Mouse (Mus musculus) heart, adult 2 months (tissue): ENCODE measurements at regions not wholly inside any gene's neighbourhood (a gene's known extent, or its start where the extent isn't known, plus 50 kb on each side); places are given as distances from the start of the nearest gene placed in this dataset.

Experiments
- DNase-seq, 2 experiments: peaks; one replicate each; pipeline ENCODE4 v3.0.0; 2021
- H3K27ac ChIP-seq: fragments of 200-600 bp; 2 replicates; pipeline ENCODE4 v1.8.1; 2022
- H3K27me3 ChIP-seq: fragments of 200-500 bp; 2 replicates; pipeline ENCODE4 v1.6.1; 2012; ENCODE audit warnings: mild to moderate bottlenecking, low read length, inconsistent platforms, mixed read lengths; ENCODE audit not compliant: control insufficient read depth, insufficient read depth
- H3K36me3 ChIP-seq: fragments of 200-500 bp; 2 replicates; pipeline ENCODE4 v1.6.1; 2012; ENCODE audit warnings: low read length, inconsistent platforms; ENCODE audit not compliant: control insufficient read depth, insufficient read depth
- H3K4me1 ChIP-seq: fragments of 200-500 bp; 2 replicates; pipeline ENCODE4 v1.6.1; 2011; ENCODE audit warnings: low read length; ENCODE audit not compliant: control insufficient read depth, insufficient read depth
- H3K4me3 ChIP-seq: fragments of 200-600 bp; 2 replicates; pipeline ENCODE4 v1.8.1; 2022
- H3K79me2 ChIP-seq: fragments of 200-500 bp; replicated peaks from 2 replicates; pipeline ENCODE4 v1.6.1; 2012; ENCODE audit warnings: mild to moderate bottlenecking, inconsistent platforms, low read length, moderate library complexity, mixed read lengths; ENCODE audit not compliant: control insufficient read depth, insufficient read depth
- H3K9ac ChIP-seq: fragments of 200-500 bp; 2 replicates; pipeline ENCODE4 v1.6.1; 2012; ENCODE audit warnings: low read depth, mild to moderate bottlenecking, control low read depth, inconsistent platforms, low read length, mixed read lengths
- CTCF ChIP-seq: fragments of 200-600 bp; IDR thresholded peaks from 2 replicates; pipeline ENCODE4 v1.8.1; 2022; ENCODE audit warnings: antibody characterized with exemption, mild to moderate bottlenecking, moderate library complexity
- EP300 ChIP-seq: fragments of 200-500 bp; IDR thresholded peaks from 2 replicates; pipeline ENCODE4 v1.6.1; 2011; ENCODE audit warnings: low read depth, low read length, control low read depth; ENCODE audit not compliant: insufficient read depth
- POLR2A ChIP-seq: fragments of 200-500 bp; IDR thresholded peaks from 2 replicates; pipeline ENCODE4 v1.6.1; 2011; ENCODE audit warnings: mild to moderate bottlenecking, low read depth, low read length, control low read depth; ENCODE audit not compliant: insufficient read depth
- WGBS: fragments of 180-500 bp; shearing (Covaris S2); methylation state at CpG from one replicate; pipeline ENCODE4 v1.1.7; 2018; 5-methylcytosine and 5-hydroxymethylcytosine counted together
- intact Hi-C: fragments of 180-260 bp; cut with DNase I; formaldehyde crosslinking; loops from one replicate; pipeline ENCODE4 v1.15.1; 2025

DNA sequence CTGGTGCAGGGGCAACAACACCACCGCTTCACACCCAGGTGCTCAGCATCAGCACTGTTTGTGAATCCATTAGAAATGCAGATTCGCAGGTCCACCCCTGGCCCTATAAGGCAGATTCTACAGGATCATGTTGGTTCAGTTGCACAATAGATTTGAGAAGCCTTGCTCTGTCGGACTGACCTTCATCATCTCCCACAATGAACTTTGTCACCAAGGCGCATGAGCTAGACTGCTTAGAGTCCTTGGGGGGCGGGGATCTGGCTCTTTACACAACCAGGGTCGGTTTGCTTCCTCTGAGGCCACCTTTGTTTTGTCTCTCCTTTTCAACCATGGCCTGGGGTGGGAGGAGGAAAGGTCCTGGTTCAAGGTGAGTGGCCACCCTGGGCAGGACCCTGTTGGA lies 209.7 kb downstream of the Igsf11 start:
- Histone ChIP-seq H3K4me3 (no peak overlapping the region), H3K9ac (no peak overlapping the region), H3K36me3 (no peaks in the 10 kb centered on the region), H3K27ac (no peak overlapping the region), H3K4me1 (no peaks in the 10 kb centered on the region), H3K79me2 (no peaks in the 10 kb centered on the region), H3K27me3 (no peaks in the 10 kb centered on the region)
- intact Hi-C loops = no loop called here
- DNase-seq = no peak
- 46% methylated on average over 6 of the region's 6 CpGs for WGBS
- no peak for TF ChIP-seq POLR2A
- TF ChIP-seq EP300 = no peak
- no peak for TF ChIP-seq CTCF

- no peak for DNase-seq
- WGBS = 56% methylated on average over 9 of the region's 9 CpGs
- intact Hi-C loops = no loop called here
- Histone ChIP-seq H3K4me3 (no peak overlapping the region), H3K9ac (no peak overlapping the region), H3K27me3 (no peaks in the 10 kb centered on the region), H3K36me3 (no peaks in the 10 kb centered on the region), H3K4me1 (no peaks in the 10 kb centered on the region), H3K27ac (no peak overlapping the region), H3K79me2 (no peaks in the 10 kb centered on the region)
- TF ChIP-seq POLR2A = no peak
- TF ChIP-seq CTCF = no peak
- TF ChIP-seq EP300 = no peak
Measured at GRCm38 (mm10) chr16:39103360-39104095, 211.1 kb downstream of the Igsf11 start.

- intact Hi-C loops = no loop called here
- Histone ChIP-seq H3K36me3 (no peaks in the 10 kb centered on the region), H3K4me1 (no peaks in the 10 kb centered on the region), H3K27ac (no peak overlapping the region), H3K4me3 (no peak overlapping the region), H3K9ac (no peak overlapping the region), H3K79me2 (no peaks in the 10 kb centered on the region), H3K27me3 (no peaks in the 10 kb centered on the region)
- DNase-seq = no peak
- TF ChIP-seq POLR2A = no peak
- peak; percentile 78 for TF ChIP-seq CTCF
- WGBS = 39% methylated on average over 15 of the region's 15 CpGs
Measured at GRCm38 (mm10) chr16:39109383-39110033, 217.0 kb downstream of the Igsf11 start.

- intact Hi-C loops = no loop called here
- Histone ChIP-seq H3K27ac (no peak overlapping the region), H3K9ac (no peak overlapping the region), H3K4me1 (no peaks in the 10 kb centered on the region), H3K4me3 (no peak overlapping the region), H3K79me2 (no peaks in the 10 kb centered on the region), H3K36me3 (no peaks in the 10 kb centered on the region), H3K27me3 (no peaks in the 10 kb centered on the region)
- 88% methylated on average over 5 of the region's 5 CpGs for WGBS
- TF ChIP-seq POLR2A (no peak), CTCF (no peak)
- DNase-seq = no peak
Measured at GRCm38 (mm10) chr16:39110089-39110488, 217.6 kb downstream of the Igsf11 start.

DNA sequence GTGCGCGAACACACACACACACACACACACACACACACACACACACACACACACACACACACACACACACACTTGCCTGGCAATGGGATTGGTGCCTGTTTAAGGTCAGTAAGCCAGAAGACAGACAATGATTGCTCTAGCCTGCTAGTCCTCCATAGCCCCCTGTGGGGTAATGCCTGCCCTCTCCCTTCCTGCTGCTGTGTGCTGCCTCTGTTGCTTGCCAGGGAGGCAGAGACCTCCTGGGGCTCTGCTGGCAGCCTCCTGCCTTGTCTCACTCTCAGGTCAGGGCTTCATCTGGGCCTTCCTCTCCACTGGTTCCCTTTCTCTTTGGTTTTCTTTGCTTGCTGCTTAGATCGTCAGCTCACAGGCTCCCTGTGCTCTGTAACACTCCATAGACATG lies 225.6 kb downstream of the Igsf11 start:
- no peak for TF ChIP-seq POLR2A
- no peak for TF ChIP-seq EP300
- TF ChIP-seq CTCF = no peak

GRCm38 (mm10) chr16:39119811-39120210 lies 227.3 kb downstream of the Igsf11 start:
- TF ChIP-seq POLR2A (no peak), EP300 (no peak), CTCF (no peak)
- Histone ChIP-seq H3K27ac (no peak overlapping the region), H3K4me3 (no peak overlapping the region), H3K9ac (no peak overlapping the region), H3K79me2 (no peaks in the 10 kb centered on the region), H3K4me1 (no peaks in the 10 kb centered on the region), H3K36me3 (no peaks in the 10 kb centered on the region), H3K27me3 (no peaks in the 10 kb centered on the region)
- DNase-seq = no peak
- 36% methylated on average over 4 of the region's 4 CpGs for WGBS
- intact Hi-C loops = no loop called here

More for the DNA sequence above, 225.6 kb downstream of the Igsf11 start:
- WGBS = 86% methylated on average over 3 of the region's 3 CpGs
- DNase-seq = no peak
- H3K4me1 ChIP-seq = no peaks in the 10 kb centered on the region
- no peak overlapping the region for H3K9ac ChIP-seq
- H3K27me3 ChIP-seq = no peaks in the 10 kb centered on the region
- no peaks in the 10 kb centered on the region for H3K79me2 ChIP-seq
- no peak overlapping the region for H3K4me3 ChIP-seq
- H3K36me3 ChIP-seq = no peaks in the 10 kb centered on the region
- intact Hi-C loops = no loop called here
- no peak overlapping the region for H3K27ac ChIP-seq
